Mouse (Mus musculus): ENCODE data around the gene Capns2.

DNA sequence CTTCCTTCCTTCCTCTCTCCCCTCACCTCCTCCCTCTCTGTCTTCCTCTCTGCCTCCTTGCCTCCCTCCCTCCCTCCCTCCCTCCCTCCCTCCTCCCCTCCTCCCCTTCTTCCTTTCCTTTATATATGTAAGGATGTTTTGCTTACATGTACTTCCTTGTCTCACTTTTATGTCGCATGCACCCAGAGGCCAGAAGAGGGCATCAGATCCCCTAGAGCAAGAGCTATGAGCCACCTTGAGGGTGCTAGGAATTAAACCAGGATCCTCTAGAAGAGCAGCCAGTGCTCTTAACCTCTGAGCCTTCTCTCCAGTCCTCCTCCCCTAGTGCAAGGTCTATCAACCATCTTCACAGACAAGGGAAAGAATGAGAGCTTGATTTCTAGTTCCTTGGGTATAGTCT, 5.2 kb upstream of the Capns2 start:
- TF ChIP-seq CTCF (IDR thresholded peaks at IDR 0.05; ENCODE audit: low read depth, low read length) (no peak), TAL1 (conservative IDR thresholded peaks at IDR 0.05; ENCODE audit: low read depth, low read length) (no peak)
